13 mouse cellular contexts compared by ENCODE assay signal in the genomic region with DNA sequence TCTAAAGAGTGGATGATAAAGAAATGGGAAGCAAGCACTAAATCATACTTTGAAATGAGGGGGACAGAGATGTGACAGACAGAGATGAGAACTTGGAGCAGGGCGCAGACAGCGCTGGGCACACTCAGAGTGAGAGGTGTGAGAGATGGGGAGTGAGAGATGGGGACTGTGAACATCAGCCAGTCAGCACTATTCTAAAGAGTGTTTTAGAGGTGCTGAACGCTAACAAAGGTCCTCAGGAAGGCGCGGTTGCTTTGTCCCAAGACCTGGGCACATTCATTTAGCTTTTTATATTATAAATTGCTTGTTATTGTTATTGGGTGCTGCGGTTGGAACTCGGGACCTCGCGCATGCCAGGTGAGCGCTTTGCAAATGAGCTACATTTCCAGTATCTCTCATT. TPM values are rescaled to one million over a fixed set of nuclear protein-coding genes. Genes with fewer than 3 reads are reported as not detected.
DNase-seq lines count a peak whose midpoint lies in the region; ATAC-seq and TF ChIP-seq lines count a peak whose summit lies in the region.
"Had no signal": no experiment of that assay in that cellular context is flagged by ENCODE, and none has a peak within 500 bp of the region (broad histone marks: within the 10 kb centered on the region; RNA-seq: fewer than 3 reads in every experiment).

No protein-coding gene starts in this region.

- ATAC-seq in heart, postnatal 0 days (ENCODE audit: insufficient read depth, low read depth): no peak
- ATAC-seq in lung, embryonic 15.5 days (ENCODE audit: borderline replicate concordance, extremely low read depth, low FRiP score, low TSS enrichment): no peak
- no peak for ATAC-seq in limb, embryonic 13.5 days (ENCODE audit: low FRiP score, low read depth)
- ATAC-seq in granulocyte monocyte progenitor cell, adult 5-6 weeks (replicated peaks; ENCODE audit: poor library complexity, severe bottlenecking): no peak

- H3K4me2 ChIP-seq in heart, postnatal 0 days (ENCODE audit: low read depth, low read length): 0 out of 2 replicates have a peak overlapping the region, but pooled peaks have one; percentile 34
- peak overlapping the region; percentile 46 for H3K4me2 ChIP-seq in lung, embryonic 15.5 days
- peak overlapping the region; percentile 50 for H3K4me2 ChIP-seq in limb, embryonic 13.5 days (replicated peaks)
- H3K4me2 ChIP-seq: neural tube, embryonic 12.5 days had no signal

- no peaks in the 10 kb centered on the region for H3K9me3 ChIP-seq in heart, postnatal 0 days (replicated peaks; ENCODE audit: control insufficient read depth, low read length)
- H3K9me3 ChIP-seq in lung, embryonic 15.5 days: no peaks in the 10 kb centered on the region
- H3K9me3 ChIP-seq in limb, embryonic 13.5 days: no peaks in the 10 kb centered on the region
- H3K9me3 ChIP-seq: neural tube, embryonic 12.5 days had no signal

- intact Hi-C loops in heart, postnatal 10 days (cut with DNase I): loop anchor here (2.0 kb wide), 1 partner anchor 482 kb away; no protein-coding TSS in a partner anchor

- DNase-seq in heart, postnatal 0 days (ENCODE audit: low spot score): no peak
- no peak for DNase-seq in heart, postnatal 10 days
- no peak for DNase-seq in lung, adult 2 months
- peak; percentile 27 for DNase-seq in neural tube, embryonic 10.5 days (ENCODE audit: extremely low spot score, low spot score)
- DNase-seq: gastrocnemius, postnatal 25 days had no signal

- no peaks in the 10 kb centered on the region for H3K4me1 ChIP-seq in heart, postnatal 0 days (ENCODE audit: control insufficient read depth, insufficient read depth)
- H3K4me1 ChIP-seq in lung, embryonic 15.5 days: 0 out of 2 replicates have a peak, but pooled peaks cover 9% of the 10 kb centered on the region
- H3K4me1 ChIP-seq in lung, adult 2 months (ENCODE audit: control insufficient read depth, insufficient read depth, low read length): peaks cover 5% of the 10 kb centered on the region; the same call in 1 of the 2 replicates
- H3K4me1 ChIP-seq in limb, embryonic 13.5 days: peaks cover 6% of the 10 kb centered on the region

- peaks cover 77% of the 10 kb centered on the region for H3K27me3 ChIP-seq in heart, postnatal 0 days (ENCODE audit: control insufficient read depth, insufficient read depth, low read length)
- H3K27me3 ChIP-seq in lung, embryonic 15.5 days: peaks cover 57% of the 10 kb centered on the region
- H3K27me3 ChIP-seq in limb, embryonic 13.5 days: peaks cover 93% of the 10 kb centered on the region

- H3K4me3 ChIP-seq in heart, postnatal 0 days (ENCODE audit: low read depth, low read length): no peak overlapping the region
- H3K4me3 ChIP-seq in lung, embryonic 15.5 days: peak overlapping the region; percentile 13; the same call in 1 of the 2 replicates
- H3K4me3 ChIP-seq in lung, adult 2 months (replicated peaks; ENCODE audit: extremely low read depth, low read depth, low read length): no peak overlapping the region
- H3K4me3 ChIP-seq in limb, embryonic 13.5 days: peak overlapping the region; percentile 23; the same call in 1 of the 2 replicates
- H3K4me3 ChIP-seq: neural tube, embryonic 12.5 days had no signal

- no peak for TF ChIP-seq EP300 in heart, postnatal 0 days (IDR thresholded peaks at IDR 0.05; ENCODE audit: low read depth)

- no peak for TF ChIP-seq POLR2A in lung, adult 2 months (IDR thresholded peaks at IDR 0.05; ENCODE audit: borderline replicate concordance, extremely low read depth, low read depth, low read length)

- H3K36me3 ChIP-seq in heart, postnatal 0 days (replicated peaks; ENCODE audit: control insufficient read depth, insufficient read depth, low read length): no peaks in the 10 kb centered on the region
- H3K36me3 ChIP-seq in lung, embryonic 15.5 days: no peaks in the 10 kb centered on the region
- no peaks in the 10 kb centered on the region for H3K36me3 ChIP-seq in limb, embryonic 13.5 days
- H3K36me3 ChIP-seq: neural tube, embryonic 12.5 days had no signal

- no peak overlapping the region for H3K27ac ChIP-seq in heart, postnatal 0 days (ENCODE audit: low read depth)
- H3K27ac ChIP-seq in lung, embryonic 15.5 days: peak overlapping the region; percentile 34; the same call in 1 of the 2 replicates
- H3K27ac ChIP-seq in limb, embryonic 13.5 days: no peak overlapping the region
- H3K27ac ChIP-seq: neural tube, embryonic 12.5 days had no signal

- no peak for TF ChIP-seq CTCF in heart, postnatal 0 days (IDR thresholded peaks at IDR 0.05; ENCODE audit: low read depth)
- no peak for TF ChIP-seq CTCF in lung, adult 2 months (IDR thresholded peaks at IDR 0.05; ENCODE audit: insufficient read depth, low read length)

- no peak overlapping the region for H3K9ac ChIP-seq in heart, postnatal 0 days (replicated peaks; ENCODE audit: low read depth, low read length)
- peak overlapping the region; percentile 26; the same call in 1 of the 2 replicates for H3K9ac ChIP-seq in lung, embryonic 15.5 days
- H3K9ac ChIP-seq in limb, embryonic 13.5 days: no peak overlapping the region
- H3K9ac ChIP-seq: neural tube, embryonic 12.5 days had no signal

- WGBS in heart, postnatal 0 days: 2% methylated on average over 10 of the region's 10 CpGs
- 5% methylated on average over 10 of the region's 10 CpGs for WGBS in lung, embryonic 15.5 days
- WGBS in lung, adult 2 months: 4% methylated on average over 10 of the region's 10 CpGs
- under 1% methylated on average over 10 of the region's 10 CpGs for WGBS in limb, embryonic 13.5 days

RNA-seq across cellular contexts. Expression of a gene that starts 3.9 kb away (rescaled TPM):
- total RNA-seq in heart, postnatal 0 days (2014; rRNA removed; ENCODE audit: low replicate concordance): not detected in 2 replicates
- polyA plus RNA-seq in heart, postnatal 0 days (2015; fragmentation: Nextera tagmentation; extraction: Ambion mirVana): 0.05 TPM in 2 replicates
- total RNA-seq in heart, postnatal 10 days (2021): not detected
- polyA plus RNA-seq in lung, embryonic 15.5 days (2015; fragmentation: Nextera tagmentation; extraction: Ambion mirVana): 84.7 and 87.6 TPM in 2 replicates
- polyA plus RNA-seq in lung, adult 2 months (2012; rRNA removed): 267 and 400 TPM in 2 replicates
- polyA plus RNA-seq in limb, embryonic 13.5 days (2015; fragmentation: Nextera tagmentation; extraction: Ambion mirVana): 0.08 TPM in 1 of 2 replicates, not detected in the other
- not detected in 2 replicates for total RNA-seq in granulocyte monocyte progenitor cell, adult 5-6 weeks (2014; fragmentation: Nextera tagmentation)
- total RNA-seq in granulocyte monocyte progenitor cell, adult 5-6 weeks (2017): not detected in 2 replicates
- total RNA-seq: gastrocnemius, postnatal 25 days; hematopoietic stem cell, adult 5-6 weeks; megakaryocyte-erythroid progenitor cell, adult 5-6 weeks had no signal
- polyA plus RNA-seq: kidney, embryonic 14.5 days; liver, embryonic 16.5 days; neural tube, embryonic 12.5 days had no signal

Comparison
In these comparisons a context has a peak if more than half of its experiments do, and no peak if none do; other contexts are left out.
1. H3K4me3 ChIP-seq: peak in lung, embryonic 15.5 days (single experiment) and limb, embryonic 13.5 days (single experiment); none in heart, postnatal 0 days (single experiment) and lung, adult 2 months (single experiment).
2. RNA of a gene that starts 3.9 kb away (polyA plus RNA-seq): 267 to 400 TPM in lung, adult 2 months and 84.7 to 87.6 TPM in lung, embryonic 15.5 days; 0.05 TPM in heart, postnatal 0 days and 0.08 TPM in limb, embryonic 13.5 days; every median in the first group is over 10 times any median in the second.
3. Peak in every context shown above with its lines, with median percentiles within 50 percentile points of each other: H3K4me2 ChIP-seq.